Mouse (Mus musculus) G1E (cell line): ENCODE measurements around the gene Zfp324. TPM values are rescaled to one million over a fixed set of nuclear protein-coding genes. Genes with fewer than 3 reads are reported as not detected.

ENCODE experiments used
- ATAC-seq: 2 replicates; pipeline ENCODE4 v1.8.0; 2016; ENCODE audit warnings: mild to moderate bottlenecking; ENCODE audit not compliant: insufficient number of reproducible peaks, poor library complexity, low FRiP score, severe bottlenecking; ENCODE audit errors: extremely low read depth
- DNase-seq: peaks from one replicate; pipeline ENCODE4 v3.0.0; 2012; ENCODE audit warnings: low spot score
- H3K27me3 ChIP-seq: 2 replicates; pipeline ENCODE4 v1.6.1; 2012; ENCODE audit warnings: mild to moderate bottlenecking, low read length, inconsistent platforms; ENCODE audit not compliant: insufficient read depth
- H3K36me3 ChIP-seq: replicated peaks from 2 replicates; pipeline ENCODE3; 2012; ENCODE audit warnings: mild to moderate bottlenecking, inconsistent platforms
- H3K4me1 ChIP-seq: 2 replicates; pipeline ENCODE4 v1.6.1; 2012; ENCODE audit warnings: low read depth, low read length, inconsistent platforms, mixed read lengths; ENCODE audit not compliant: insufficient read depth
- H3K4me3 ChIP-seq: 2 replicates; pipeline ENCODE4 v1.5.1; 2012; ENCODE audit warnings: low read depth, mild to moderate bottlenecking, inconsistent platforms, low read length, moderate library complexity, mixed read lengths
- H3K9me3 ChIP-seq: replicated peaks from 2 replicates; pipeline ENCODE4 v1.6.1; 2012; ENCODE audit warnings: inconsistent platforms
- CTCF ChIP-seq: IDR thresholded peaks from 2 replicates; pipeline ENCODE4 v1.5.1; 2012; ENCODE audit warnings: low read depth, low read length, inconsistent platforms, mixed read lengths
- GATA1 ChIP-seq: IDR thresholded peaks from 2 replicates; pipeline ENCODE4 v1.6.1; 2012; ENCODE audit warnings: borderline replicate concordance, low read length, inconsistent platforms, mixed read lengths
- GATA2 ChIP-seq: IDR thresholded peaks from 2 replicates; pipeline ENCODE4 v1.6.1; 2012; ENCODE audit warnings: low read depth, low read length, inconsistent platforms, borderline replicate concordance
- POLR2AphosphoS5 ChIP-seq: IDR thresholded peaks from 2 replicates; pipeline ENCODE4 v1.6.1; 2012; ENCODE audit warnings: low read depth, low read length, inconsistent platforms; ENCODE audit not compliant: insufficient replicate concordance
- TAL1 ChIP-seq: conservative IDR thresholded peaks from 2 replicates; pipeline ENCODE4 v1.6.1; 2012; ENCODE audit warnings: low read depth, low read length, inconsistent platforms, mixed read lengths
- polyA plus RNA-seq: library from polyadenylated mRNA; stranded (reverse); fragments of >175 nt; gene quantifications from 2 replicates; pipeline ENCODE4 v1.2.3, GENCODE M21; 2012
- total RNA-seq, 2 experiments: library from RNA; stranded (forward) in 1 of 2; stranded (reverse) in 1 of 2; fragments of 200-1000 nt in 1 of 2; fragments of >200 nt in 1 of 2; fragmentation: Nextera tagmentation in 1 of 2; gene quantifications; 2 replicates each; pipeline ENCODE4 v1.2.3; 2014 to 2017

Zfp324 gene
- total and polyA plus RNA-seq, 3 experiments, result 2.7 to 6.2 (median 5.9) TPM

GRCm38 (mm10) chr7:12995862-12996261, 30.2 kb downstream of the Zfp324 start:
- TF ChIP-seq GATA2 (no peak), GATA1 (no peak), CTCF (no peak), POLR2AphosphoS5 (no peak), TAL1 (no peak)
- DNase-seq (no peak), ATAC-seq (no peak)
- Histone ChIP-seq H3K4me1 (no peaks in the 10 kb centered on the region), H3K27me3 (peaks cover 22% of the 10 kb centered on the region), H3K36me3 (no peaks in the 10 kb centered on the region), H3K4me3 (no peak overlapping the region), H3K9me3 (no peaks in the 10 kb centered on the region)

GRCm38 (mm10) chr7:12997230-12997629, 31.6 kb downstream of the Zfp324 start:
- TF ChIP-seq TAL1, result no peak
- TF ChIP-seq GATA2, result no peak
- TF ChIP-seq POLR2AphosphoS5, result no peak
- no peak for TF ChIP-seq CTCF
- H3K4me3 ChIP-seq, result no peak overlapping the region
- no peaks in the 10 kb centered on the region for H3K9me3 ChIP-seq
- H3K4me1 ChIP-seq, result no peaks in the 10 kb centered on the region
- ATAC-seq, result no peak
- H3K27me3 ChIP-seq, result peaks cover 19% of the 10 kb centered on the region
- H3K36me3 ChIP-seq, result no peaks in the 10 kb centered on the region
- DNase-seq, result no peak

GRCm38 (mm10) chr7:12998053-12998452, 32.4 kb downstream of the Zfp324 start, which contains the start of gene Slc27a5:
TSS of gene Slc27a5 (minus strand) at chr7:12998192.
- Histone ChIP-seq H3K9me3 (no peaks in the 10 kb centered on the region), H3K36me3 (peaks cover 5% of the 10 kb centered on the region), H3K4me3 (no peak within 1 kb of the TSS), H3K4me1 (no peaks in the 10 kb centered on the region), H3K27me3 (peaks cover 19% of the 10 kb centered on the region)
- ATAC-seq (no peak), DNase-seq (no peak)
- TF ChIP-seq CTCF (no peak), POLR2AphosphoS5 (no peak), TAL1 (no peak), GATA1 (no peak), GATA2 (no peak)

- ATAC-seq, result no peak
- Histone ChIP-seq H3K4me3 (no peak within 1 kb of the TSS), H3K27me3 (peaks cover 19% of the 10 kb centered on the region), H3K9me3 (no peaks in the 10 kb centered on the region), H3K36me3 (peaks cover 8% of the 10 kb centered on the region), H3K4me1 (no peaks in the 10 kb centered on the region)
- TF ChIP-seq TAL1 (no peak), CTCF (no peak), POLR2AphosphoS5 (no peak), GATA1 (no peak), GATA2 (no peak)
- DNase-seq, result no peak
These were observed 33.2 kb downstream of the Zfp324 start, which contains the start of gene Trim28 for GRCm38 (mm10) chr7:12998851-12999250. TSS of gene Trim28 (plus strand) at chr7:12999114.

- TF ChIP-seq GATA2, result no peak
- TF ChIP-seq CTCF, result no peak
- TF ChIP-seq TAL1, result no peak
- TF ChIP-seq POLR2AphosphoS5, result no peak
- TF ChIP-seq GATA1, result no peak
- H3K36me3 ChIP-seq, result peaks cover 35% of the 10 kb centered on the region
- DNase-seq, result no peak
- no peak overlapping the region for H3K4me3 ChIP-seq
- no peaks in the 10 kb centered on the region for H3K9me3 ChIP-seq
- peaks cover 8% of the 10 kb centered on the region; the same call in 1 of the 2 replicates for H3K27me3 ChIP-seq
- peaks cover 14% of the 10 kb centered on the region for H3K4me1 ChIP-seq
- ATAC-seq, result no peak
These were observed 35.9 kb downstream of the Zfp324 start for GRCm38 (mm10) chr7:13001584-13001983.

- Histone ChIP-seq H3K4me3 (no peak overlapping the region), H3K36me3 (peaks cover 53% of the 10 kb centered on the region), H3K9me3 (no peaks in the 10 kb centered on the region; the same call in 1 of the 2 replicates), H3K27me3 (no peaks in the 10 kb centered on the region; the same call in 1 of the 2 replicates), H3K4me1 (peaks cover 27% of the 10 kb centered on the region)
- no peak for DNase-seq
- TF ChIP-seq TAL1, result no peak
- no peak for TF ChIP-seq POLR2AphosphoS5
- TF ChIP-seq GATA2, result no peak
- no peak for TF ChIP-seq GATA1
- TF ChIP-seq CTCF, result no peak
- no peak for ATAC-seq
These were observed 37.7 kb downstream of the Zfp324 start for GRCm38 (mm10) chr7:13003380-13003779.

- H3K4me1 ChIP-seq, result peaks cover 44% of the 10 kb centered on the region
- no peaks in the 10 kb centered on the region; the same call in 1 of the 2 replicates for H3K9me3 ChIP-seq
- no peak overlapping the region for H3K4me3 ChIP-seq
- no peaks in the 10 kb centered on the region; the same call in 1 of the 2 replicates for H3K27me3 ChIP-seq
- DNase-seq (no peak), ATAC-seq (no peak)
- TF ChIP-seq TAL1, result no peak
- no peak for TF ChIP-seq POLR2AphosphoS5
- no peak for TF ChIP-seq CTCF
- no peak for TF ChIP-seq GATA1
- TF ChIP-seq GATA2, result no peak
- H3K36me3 ChIP-seq, result peaks cover 56% of the 10 kb centered on the region
These were observed 40.4 kb downstream of the Zfp324 start for GRCm38 (mm10) chr7:13006011-13006410.
